Mouse (Mus musculus) limb, embryonic 14.5 days (tissue): ENCODE measurements around the gene Rab1a. TPM values are rescaled to one million over a fixed set of nuclear protein-coding genes. Genes with fewer than 3 reads are reported as not detected.

Experiments used
- ATAC-seq: fragments of 200-750 bp; cut with Nextera tagmentation; 2 replicates; pipeline ENCODE4 v1.8.0; 2017; ENCODE audit warnings: low read depth, moderate number of reproducible peaks, moderate TSS enrichment; ENCODE audit not compliant: low FRiP score
- DNase-seq: peaks from one replicate; pipeline ENCODE4 v3.0.0-alpha.2; 2015; ENCODE audit warnings: low spot score
- H3K27ac ChIP-seq: fragments of 300-500 bp; sonication (generic); replicated peaks from 2 replicates; pipeline ENCODE4 v1.5.1; 2014; ENCODE audit warnings: low read depth, mild to moderate bottlenecking, low read length, moderate library complexity, mixed read lengths
- H3K27me3 ChIP-seq: fragments of 300-500 bp; sonication (generic); 2 replicates; pipeline ENCODE4 v1.6.1; 2014; ENCODE audit warnings: low read length, mixed read lengths; ENCODE audit not compliant: control insufficient read depth, insufficient read depth
- H3K36me3 ChIP-seq: fragments of 300-500 bp; sonication (generic); 2 replicates; pipeline ENCODE4 v1.6.1; 2014; ENCODE audit warnings: mild to moderate bottlenecking, low read length, moderate library complexity, mixed read lengths; ENCODE audit not compliant: control insufficient read depth, insufficient read depth
- H3K4me1 ChIP-seq: fragments of 300-500 bp; sonication (generic); 2 replicates; pipeline ENCODE4 v1.6.1; 2014; ENCODE audit warnings: antibody characterized with exemption, low read length, mixed read lengths; ENCODE audit not compliant: control insufficient read depth, insufficient read depth
- H3K4me2 ChIP-seq: fragments of 300-500 bp; sonication (generic); replicated peaks from 2 replicates; pipeline ENCODE4 v1.6.1; 2014; ENCODE audit warnings: low read depth, mild to moderate bottlenecking, low read length, moderate library complexity; ENCODE audit not compliant: severe bottlenecking
- H3K4me3 ChIP-seq: fragments of 300-500 bp; sonication (generic); replicated peaks from 2 replicates; pipeline ENCODE4 v1.5.1; 2014; ENCODE audit warnings: low read length
- H3K9ac ChIP-seq: fragments of 300-500 bp; sonication (generic); 2 replicates; pipeline ENCODE4 v1.6.1; 2014; ENCODE audit warnings: mild to moderate bottlenecking, low read depth, low read length, moderate library complexity; ENCODE audit not compliant: severe bottlenecking
- H3K9me3 ChIP-seq: fragments of 300-500 bp; sonication (generic); 2 replicates; pipeline ENCODE4 v1.6.1; 2016; ENCODE audit warnings: low read length; ENCODE audit not compliant: control insufficient read depth
- POLR2A ChIP-seq: fragments of 200-500 bp; IDR thresholded peaks from 2 replicates; pipeline ENCODE4 v1.8.0; 2012; ENCODE audit warnings: inconsistent platforms, mild to moderate bottlenecking, moderate library complexity, borderline replicate concordance; ENCODE audit not compliant: insufficient read depth, insufficient read length; ENCODE audit errors: extremely low read depth
- WGBS: fragments of 180-500 bp; shearing (Covaris S2); extraction: QIAGEN DNeasy Blood & Tissue Kit; methylation state at CpG from one replicate; pipeline ENCODE4 v1.1.7; 2014; 5-methylcytosine and 5-hydroxymethylcytosine counted together
- polyA plus RNA-seq, 2 experiments: library from polyadenylated mRNA; depleted of rRNA in 1 of 2; stranded (reverse) in 1 of 2; unstranded in 1 of 2; fragments of >200 nt; fragmentation: Nextera tagmentation in 1 of 2; extraction: Ambion mirVana in 1 of 2; gene quantifications; 2 replicates each; pipeline versions ENCODE4 v1.2.1 to v1.2.3; 2012 to 2014

Gene Rab1a
- polyA plus RNA-seq, 2 experiments, result 210 to 234 TPM

DNA sequence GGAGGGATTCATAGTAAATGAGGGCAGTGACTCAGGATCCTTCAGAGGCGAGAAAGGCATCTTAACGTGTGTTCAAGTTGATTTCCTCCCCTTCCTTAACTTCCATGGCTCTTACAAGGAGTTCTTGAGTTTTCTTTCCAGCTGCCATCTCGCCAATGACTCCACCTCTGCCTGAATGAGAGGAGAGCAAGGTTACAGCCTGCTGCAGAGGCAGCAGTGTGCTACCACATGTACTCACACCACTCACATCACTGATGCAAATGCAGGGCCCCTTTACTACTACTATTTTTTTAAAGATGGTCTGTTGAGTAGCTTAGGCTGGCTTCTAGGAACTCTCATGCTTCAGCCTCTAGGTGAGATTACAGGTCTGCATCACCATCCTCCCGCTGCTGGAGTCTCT, 28.1 kb downstream of the Rab1a start:
- Histone ChIP-seq H3K9me3 (no peaks in the 10 kb centered on the region), H3K4me1 (no peaks in the 10 kb centered on the region), H3K27ac (no peak overlapping the region), H3K27me3 (no peaks in the 10 kb centered on the region), H3K4me2 (no peak overlapping the region), H3K4me3 (no peak overlapping the region), H3K36me3 (peaks cover 84% of the 10 kb centered on the region), H3K9ac (no peak overlapping the region)
- ATAC-seq, result no peak
- TF ChIP-seq POLR2A, result no peak
- no peak for DNase-seq
- 95% methylated on average over 4 of the region's 4 CpGs for WGBS

DNA sequence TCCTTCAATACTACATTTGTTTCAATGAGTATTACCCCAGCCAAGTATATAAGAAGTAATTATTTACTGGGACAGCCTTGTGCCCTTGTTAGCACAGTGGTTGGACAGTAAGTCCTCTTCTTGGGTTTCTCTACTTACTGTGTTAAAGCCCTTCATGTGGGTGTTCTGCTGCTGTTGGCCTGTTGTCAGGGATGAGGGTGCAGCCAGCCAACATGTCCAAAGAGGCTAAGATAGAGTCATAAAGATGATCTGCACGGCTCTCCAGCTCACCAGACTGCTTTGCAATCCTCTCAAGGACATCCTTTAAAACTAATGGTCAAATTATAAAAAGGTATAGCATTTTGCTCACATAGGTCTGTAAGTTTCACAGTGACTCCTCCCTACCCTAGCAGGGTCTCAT, 29.1 kb downstream of the Rab1a start:
- H3K27ac ChIP-seq, result no peak overlapping the region
- H3K4me1 ChIP-seq, result no peaks in the 10 kb centered on the region
- no peak for DNase-seq
- WGBS, result 92% methylated on average over 1 of the region's 1 CpGs
- ATAC-seq, result no peak
- no peaks in the 10 kb centered on the region for H3K27me3 ChIP-seq
- no peak overlapping the region for H3K4me2 ChIP-seq
- H3K36me3 ChIP-seq, result peaks cover 86% of the 10 kb centered on the region
- TF ChIP-seq POLR2A, result no peak
- H3K4me3 ChIP-seq, result no peak overlapping the region
- no peaks in the 10 kb centered on the region for H3K9me3 ChIP-seq
- no peak overlapping the region for H3K9ac ChIP-seq

DNA sequence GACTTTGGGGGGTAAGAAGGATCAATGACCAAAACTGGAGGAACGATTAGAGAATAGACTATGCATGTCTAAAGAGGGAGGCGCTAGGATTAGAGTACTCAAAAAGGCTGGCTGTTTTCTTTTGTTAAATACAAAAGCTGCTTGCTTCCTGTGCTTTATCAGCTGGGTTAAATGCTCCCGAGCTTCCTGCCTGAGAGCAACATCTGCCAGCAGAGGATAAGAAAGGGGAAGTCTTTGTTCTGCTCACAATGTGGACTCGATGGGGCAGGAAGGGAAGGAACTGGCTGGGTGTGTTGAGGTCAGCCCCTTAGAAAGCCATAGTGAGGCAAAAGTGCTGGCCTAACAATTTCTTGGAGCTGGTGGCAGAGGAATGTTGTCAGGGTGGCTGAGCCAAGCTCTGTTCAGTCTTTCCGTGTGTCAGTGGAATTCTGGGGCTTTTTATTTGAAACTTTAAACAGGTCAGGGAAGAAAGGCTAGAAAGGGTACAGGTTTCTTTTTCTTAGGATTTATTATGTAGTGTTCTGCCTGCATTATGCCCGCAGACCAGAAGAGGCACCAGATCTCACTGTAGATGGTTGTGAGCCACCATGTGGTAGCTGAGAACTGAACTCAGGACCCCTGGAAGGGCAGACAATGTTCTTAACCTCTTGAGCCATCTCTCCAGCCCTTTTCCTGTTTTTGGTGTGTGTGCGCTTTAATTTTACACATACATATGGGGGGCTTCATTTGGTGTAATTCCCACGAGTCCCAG, 30.1 kb downstream of the Rab1a start:
- Histone ChIP-seq H3K4me1 (no peaks in the 10 kb centered on the region), H3K4me3 (no peak overlapping the region), H3K9me3 (no peaks in the 10 kb centered on the region), H3K9ac (no peak overlapping the region), H3K27me3 (no peaks in the 10 kb centered on the region), H3K27ac (no peak overlapping the region), H3K4me2 (no peak overlapping the region), H3K36me3 (peaks cover 87% of the 10 kb centered on the region)
- DNase-seq, result peak; percentile 18
- WGBS, result 75% methylated on average over 8 of the region's 8 CpGs
- TF ChIP-seq POLR2A, result no peak
- peak; percentile 32; the same call in 1 of the 2 replicates for ATAC-seq

DNA sequence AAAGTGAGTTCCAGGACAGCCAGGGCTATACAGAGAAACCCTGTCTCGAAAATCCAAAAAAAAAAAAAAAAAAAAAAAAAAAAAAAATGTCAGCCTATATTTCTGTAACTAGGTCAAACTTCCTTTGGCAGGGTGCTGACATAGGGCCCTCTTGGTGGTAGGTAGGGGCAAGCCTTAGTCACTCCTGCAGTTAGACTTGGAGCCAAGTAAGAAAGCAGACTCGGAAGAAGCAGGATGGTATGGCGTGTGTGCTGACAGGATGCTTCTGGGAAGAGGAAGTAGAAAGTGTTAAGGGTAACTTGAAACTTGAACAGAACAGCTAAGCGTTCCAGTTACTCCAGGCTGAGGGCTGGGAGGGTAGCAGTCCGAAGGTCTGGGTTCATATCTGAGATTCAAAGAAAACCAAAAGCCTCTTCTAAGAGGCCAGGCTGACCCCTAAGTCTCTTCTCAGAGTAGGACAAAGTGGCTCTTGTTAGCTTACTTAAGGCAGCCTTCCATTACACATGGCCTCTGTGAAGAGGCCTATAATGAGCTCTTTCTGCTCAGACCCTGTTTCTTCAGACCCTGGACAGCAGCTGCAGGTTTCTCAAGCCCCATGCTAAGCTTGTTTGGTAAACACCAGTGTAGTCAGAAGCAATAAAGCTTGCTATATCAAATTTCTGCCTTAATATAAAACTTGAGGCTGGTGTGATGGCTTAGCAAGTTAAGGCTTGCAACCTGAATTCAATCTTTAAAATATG, 31.0 kb downstream of the Rab1a start:
- no peak overlapping the region for H3K4me3 ChIP-seq
- H3K4me2 ChIP-seq, result no peak overlapping the region
- ATAC-seq (peak; percentile 38; the same call in 1 of the 2 replicates), DNase-seq (no peak)
- H3K9ac ChIP-seq, result no peak overlapping the region
- 80% methylated on average over 4 of the region's 5 CpGs for WGBS
- no peaks in the 10 kb centered on the region for H3K9me3 ChIP-seq
- 0 out of 2 replicates have a peak overlapping the region, but pooled peaks have one; percentile 19 for H3K27ac ChIP-seq
- H3K4me1 ChIP-seq, result no peaks in the 10 kb centered on the region
- H3K27me3 ChIP-seq, result no peaks in the 10 kb centered on the region
- peaks cover 94% of the 10 kb centered on the region for H3K36me3 ChIP-seq
- TF ChIP-seq POLR2A, result no peak

DNA sequence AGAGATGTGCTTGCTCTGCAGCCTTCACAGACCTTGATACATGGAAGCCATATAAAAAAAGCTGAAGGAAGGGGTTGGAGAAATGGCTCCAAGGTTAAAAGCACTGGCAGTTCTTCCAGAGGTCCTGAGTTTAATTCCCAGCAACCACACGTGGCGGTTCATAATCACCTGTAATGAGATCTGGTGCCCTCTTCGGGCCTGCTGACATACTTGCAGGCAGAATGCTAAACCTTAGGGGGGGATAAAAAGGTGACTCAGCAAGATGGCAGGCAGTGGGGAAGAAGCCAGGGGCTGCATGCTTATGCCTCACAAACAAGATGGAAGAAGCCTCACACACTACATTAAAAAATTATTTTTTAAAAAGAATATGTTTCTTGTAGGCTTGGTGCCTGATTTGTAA, 33.0 kb downstream of the Rab1a start:
- H3K4me1 ChIP-seq, result no peaks in the 10 kb centered on the region
- no peak overlapping the region for H3K4me2 ChIP-seq
- no peak for DNase-seq
- H3K9ac ChIP-seq, result no peak overlapping the region
- no peaks in the 10 kb centered on the region for H3K9me3 ChIP-seq
- H3K27ac ChIP-seq, result no peak overlapping the region
- TF ChIP-seq POLR2A, result no peak
- no peak overlapping the region for H3K4me3 ChIP-seq
- peaks cover 95% of the 10 kb centered on the region for H3K36me3 ChIP-seq
- 66% methylated on average over 3 of the region's 3 CpGs for WGBS
- ATAC-seq, result no peak
- no peaks in the 10 kb centered on the region for H3K27me3 ChIP-seq
